Mouse (Mus musculus) heart, embryonic 14.5 days (tissue): ENCODE results near the gene Ankrd33b. TPM values are rescaled to one million over a fixed set of nuclear protein-coding genes. Genes with fewer than 3 reads are reported as not detected.

Experiments used
- ATAC-seq: fragments of 200-750 bp; cut with Nextera tagmentation; 2 replicates; pipeline ENCODE4 v1.8.0; 2017; ENCODE audit warnings: low read depth, moderate TSS enrichment; ENCODE audit not compliant: insufficient number of reproducible peaks, insufficient read depth, low FRiP score
- H3K27ac ChIP-seq, 2 experiments: fragments of 200-500 bp in 1 of 2; fragments of 300-500 bp in 1 of 2; sonication (generic) in 1 of 2; replicated peaks in 1 of 2; 2 replicates each; pipeline ENCODE4 v1.5.1; 2012 to 2014; ENCODE audit warnings: low read depth in 2 of 2, low read length in 2 of 2, control low read depth in 1 of 2, mild to moderate bottlenecking in 1 of 2, mixed read lengths in 1 of 2; ENCODE audit not compliant: control insufficient read depth in 1 of 2, insufficient read depth in 1 of 2
- H3K27me3 ChIP-seq: fragments of 300-500 bp; sonication (generic); 2 replicates; pipeline ENCODE4 v1.6.1; 2014; ENCODE audit warnings: mild to moderate bottlenecking, low read length, control low read depth; ENCODE audit not compliant: control insufficient read depth, insufficient read depth
- H3K36me3 ChIP-seq: fragments of 300-500 bp; sonication (generic); 2 replicates; pipeline ENCODE4 v1.6.1; 2014; ENCODE audit warnings: mild to moderate bottlenecking, control low read depth, low read length, mixed read lengths; ENCODE audit not compliant: control insufficient read depth, insufficient read depth
- H3K4me1 ChIP-seq, 2 experiments: fragments of 200-500 bp in 1 of 2; fragments of 300-500 bp in 1 of 2; sonication (generic) in 1 of 2; 2 replicates each; pipeline ENCODE4 v1.6.1; 2012 to 2014; ENCODE audit warnings: low read length in 2 of 2, control low read depth in 1 of 2, mixed read lengths in 1 of 2; ENCODE audit not compliant: control insufficient read depth in 2 of 2, insufficient read depth in 2 of 2
- H3K4me2 ChIP-seq: fragments of 300-500 bp; sonication (generic); 2 replicates; pipeline ENCODE4 v1.6.1; 2014; ENCODE audit warnings: mild to moderate bottlenecking, low read length
- H3K4me3 ChIP-seq, 2 experiments: fragments of 200-500 bp in 1 of 2; fragments of 300-500 bp in 1 of 2; sonication (generic) in 1 of 2; 2 replicates each; pipeline ENCODE4 v1.5.1; 2012 to 2014; ENCODE audit warnings: low read length in 2 of 2, mild to moderate bottlenecking in 2 of 2, control low read depth in 1 of 2, low read depth in 1 of 2, moderate library complexity in 1 of 2; ENCODE audit not compliant: control insufficient read depth in 1 of 2, insufficient read depth in 1 of 2
- H3K9ac ChIP-seq: fragments of 300-500 bp; sonication (generic); 2 replicates; pipeline ENCODE4 v1.6.1; 2014; ENCODE audit warnings: mild to moderate bottlenecking, low read length
- H3K9me3 ChIP-seq: fragments of 300-500 bp; sonication (generic); 2 replicates; pipeline ENCODE4 v1.6.1; 2016; ENCODE audit warnings: low read length, control low read depth; ENCODE audit not compliant: control insufficient read depth
- WGBS: fragments of 180-500 bp; shearing (Covaris S2); extraction: QIAGEN DNeasy Blood & Tissue Kit; methylation state at CpG from one replicate; pipeline ENCODE4 v1.1.7; 2014; 5-methylcytosine and 5-hydroxymethylcytosine counted together
- polyA plus RNA-seq: library from polyadenylated mRNA; unstranded; fragments of >200 nt; fragmentation: Nextera tagmentation; extraction: Ambion mirVana; gene quantifications from 2 replicates; pipeline ENCODE4 v1.2.1, GENCODE M21; 2014

Gene Ankrd33b
- polyA plus RNA-seq, 1 experiment from 2014 or later: 2.9 TPM

DNA sequence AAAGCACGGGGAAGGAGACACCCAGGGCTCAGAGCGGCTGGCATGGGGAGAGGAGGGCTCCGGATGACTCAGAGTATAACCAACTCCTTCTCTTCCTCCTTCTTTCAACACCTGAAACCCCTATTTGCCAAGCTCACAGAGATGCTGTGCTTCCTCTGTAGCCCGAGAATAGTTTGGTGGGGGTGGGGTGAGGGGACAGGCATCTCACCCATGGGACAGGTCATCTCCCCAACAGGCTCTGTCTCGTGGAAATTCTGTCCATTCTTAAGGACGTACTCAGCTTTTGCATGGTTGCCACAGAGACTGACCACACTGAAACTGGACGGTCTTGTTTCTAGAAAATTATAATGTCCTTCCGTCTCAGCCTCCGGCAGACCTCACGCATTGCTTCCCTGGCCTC is 106.4 kb downstream of the Ankrd33b start:
- WGBS: 76% methylated on average over 10 of the region's 10 CpGs
- Histone ChIP-seq H3K4me1 (peaks cover 6 to 7% of the 10 kb centered on the region in 2 experiments; a peak in 3 of 4 replicates), H3K9ac (no peak overlapping the region), H3K27ac (no peak overlapping the region), H3K27me3 (no peaks in the 10 kb centered on the region), H3K4me2 (no peak overlapping the region), H3K9me3 (no peaks in the 10 kb centered on the region), H3K4me3 (no peak overlapping the region), H3K36me3 (no peaks in the 10 kb centered on the region)
- ATAC-seq: no peak

DNA sequence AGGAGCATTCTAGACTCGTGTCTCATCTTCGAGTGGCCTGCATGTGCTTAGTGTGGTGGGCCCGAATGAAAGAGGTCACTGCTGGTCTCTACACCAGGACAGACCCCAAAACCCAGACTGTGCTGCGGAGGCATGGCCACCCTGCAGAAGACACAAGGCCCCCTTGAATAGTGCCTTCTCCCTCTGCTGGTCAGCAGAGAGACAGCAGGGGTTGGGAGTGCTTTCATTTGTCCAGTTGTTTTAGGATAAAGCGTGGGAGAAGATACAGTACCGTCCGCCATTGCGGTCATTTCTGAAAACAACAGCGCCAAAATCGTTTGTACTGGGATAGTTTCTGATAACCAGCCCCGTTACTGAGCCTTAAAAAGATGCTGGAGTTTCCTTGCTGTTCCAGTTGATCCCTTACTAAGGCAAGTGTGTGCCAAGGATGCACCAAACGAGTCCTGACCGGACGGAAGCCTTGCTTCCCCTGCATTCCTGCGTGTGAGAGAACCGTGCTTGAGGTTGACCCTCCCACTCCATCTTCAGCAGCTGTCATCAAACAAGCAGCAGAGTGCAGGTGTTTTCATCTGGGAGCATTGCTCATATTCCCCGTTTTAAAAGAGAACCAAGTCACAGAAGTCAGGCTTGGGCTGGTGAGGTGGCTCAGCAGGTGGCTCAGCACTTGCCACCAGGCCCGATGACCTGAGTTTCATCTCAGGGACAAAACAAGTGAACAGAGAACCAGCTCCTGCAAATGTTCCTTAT is 108.7 kb downstream of the Ankrd33b start:
- H3K4me3 ChIP-seq: no peak overlapping the region
- no peak overlapping the region for H3K9ac ChIP-seq
- H3K9me3 ChIP-seq: no peaks in the 10 kb centered on the region
- no peaks in the 10 kb centered on the region for H3K36me3 ChIP-seq
- peaks cover 7 to 9% of the 10 kb centered on the region in 2 experiments; a peak in 3 of 4 replicates for H3K4me1 ChIP-seq
- no peak overlapping the region for H3K4me2 ChIP-seq
- WGBS: 74% methylated on average over 18 of the region's 18 CpGs
- no peaks in the 10 kb centered on the region for H3K27me3 ChIP-seq
- no peak overlapping the region for H3K27ac ChIP-seq
- no peak for ATAC-seq

DNA sequence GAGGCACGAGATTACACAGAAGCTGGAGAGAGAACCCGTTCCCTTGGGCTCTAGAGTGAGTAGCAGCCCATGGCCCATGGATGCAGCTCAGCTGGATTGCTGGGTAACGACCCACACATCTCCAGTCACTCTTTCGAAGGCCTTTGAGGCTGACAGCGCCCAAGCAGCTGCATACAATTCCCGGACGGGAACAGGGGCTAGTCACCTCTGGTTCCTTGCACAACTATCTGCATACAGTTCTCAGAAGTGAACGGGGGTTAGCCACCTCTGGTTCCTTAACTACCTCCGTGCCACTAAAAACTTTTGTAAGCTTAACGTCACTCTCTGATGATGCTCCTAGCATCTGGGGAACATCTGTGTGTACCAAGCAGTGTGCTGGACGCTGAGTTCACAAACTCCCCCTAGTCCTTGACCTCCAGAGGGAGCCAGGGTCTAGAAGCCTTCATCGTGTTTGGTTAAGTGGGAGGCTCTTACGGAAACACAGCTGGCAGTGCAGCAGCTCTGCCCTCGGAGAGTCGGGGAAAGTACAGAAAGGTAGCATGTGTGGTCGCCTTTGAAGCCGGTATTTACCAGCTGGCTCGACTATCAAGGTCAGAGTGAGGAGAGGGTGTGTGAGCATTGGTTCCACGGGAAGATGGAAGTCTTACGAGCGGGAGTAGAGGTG is 109.4 kb downstream of the Ankrd33b start:
- H3K36me3 ChIP-seq: no peaks in the 10 kb centered on the region
- H3K27me3 ChIP-seq: no peaks in the 10 kb centered on the region
- H3K4me3 ChIP-seq: no peak overlapping the region
- H3K9ac ChIP-seq: no peak overlapping the region
- H3K4me1 ChIP-seq: peaks cover 7 to 9% of the 10 kb centered on the region in 2 experiments; a peak in 3 of 4 replicates
- H3K9me3 ChIP-seq: no peaks in the 10 kb centered on the region
- H3K27ac ChIP-seq: no peak overlapping the region
- ATAC-seq: no peak
- no peak overlapping the region for H3K4me2 ChIP-seq
- 72% methylated on average over 21 of the region's 21 CpGs for WGBS

DNA sequence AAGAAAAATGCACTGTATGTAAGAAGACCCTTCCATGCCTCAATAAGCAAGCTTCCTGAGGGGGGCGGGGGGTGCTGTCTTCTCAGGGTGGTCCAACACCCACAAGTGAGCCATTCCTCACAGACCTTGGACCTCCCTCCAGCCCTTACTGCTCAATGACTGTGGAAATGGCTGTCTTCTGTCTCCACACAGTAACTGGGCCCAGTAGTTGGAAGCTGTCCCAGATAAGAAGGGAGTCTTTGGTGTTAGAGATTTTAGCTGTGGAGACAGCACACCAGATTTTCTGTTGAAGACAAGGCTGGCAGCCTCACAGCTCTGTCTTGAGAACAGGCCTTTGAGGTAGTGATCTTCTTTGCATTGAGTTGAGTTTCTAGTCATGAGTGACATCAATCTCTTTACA is 110.2 kb downstream of the Ankrd33b start:
- H3K4me3 ChIP-seq: no peak overlapping the region
- H3K4me1 ChIP-seq: peaks cover 11 to 17% of the 10 kb centered on the region in 2 experiments; a peak in 3 of 4 replicates
- no peak for ATAC-seq
- H3K9ac ChIP-seq: no peak overlapping the region
- no peaks in the 10 kb centered on the region for H3K9me3 ChIP-seq
- WGBS: 87% methylated on average over 1 of the region's 1 CpGs
- no peaks in the 10 kb centered on the region for H3K36me3 ChIP-seq
- no peaks in the 10 kb centered on the region for H3K27me3 ChIP-seq
- no peak overlapping the region for H3K27ac ChIP-seq
- H3K4me2 ChIP-seq: no peak overlapping the region

DNA sequence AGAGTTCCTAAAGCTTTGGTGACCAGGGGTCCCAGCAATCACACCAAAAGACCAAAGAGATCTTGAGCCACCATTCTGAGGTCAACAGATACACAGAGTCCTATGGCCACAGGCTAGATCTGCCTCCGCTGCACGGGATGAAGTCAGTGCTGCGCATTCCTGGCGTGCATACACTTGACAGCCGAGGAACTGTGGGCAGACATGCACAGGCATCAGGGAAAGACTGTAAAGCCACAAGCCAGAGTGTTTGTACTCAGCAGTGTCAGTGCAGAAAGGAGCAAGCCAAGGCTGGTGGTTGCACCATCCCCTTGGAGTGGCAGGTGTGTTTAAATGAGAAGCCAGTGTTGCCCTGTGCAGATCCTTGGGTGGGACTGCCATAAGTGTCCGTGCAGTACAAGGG is 111.8 kb downstream of the Ankrd33b start:
- no peak overlapping the region for H3K9ac ChIP-seq
- no peak overlapping the region for H3K4me3 ChIP-seq
- H3K4me1 ChIP-seq: peaks cover 11 to 20% of the 10 kb centered on the region in 2 experiments
- WGBS: 46% methylated on average over 6 of the region's 6 CpGs
- H3K9me3 ChIP-seq: no peaks in the 10 kb centered on the region
- no peak overlapping the region for H3K4me2 ChIP-seq
- H3K36me3 ChIP-seq: no peaks in the 10 kb centered on the region
- H3K27me3 ChIP-seq: no peaks in the 10 kb centered on the region
- ATAC-seq: no peak
- H3K27ac ChIP-seq: peak overlapping the region in 1 of 2 experiments; percentile 36; a peak in 1 of 4 replicates

DNA sequence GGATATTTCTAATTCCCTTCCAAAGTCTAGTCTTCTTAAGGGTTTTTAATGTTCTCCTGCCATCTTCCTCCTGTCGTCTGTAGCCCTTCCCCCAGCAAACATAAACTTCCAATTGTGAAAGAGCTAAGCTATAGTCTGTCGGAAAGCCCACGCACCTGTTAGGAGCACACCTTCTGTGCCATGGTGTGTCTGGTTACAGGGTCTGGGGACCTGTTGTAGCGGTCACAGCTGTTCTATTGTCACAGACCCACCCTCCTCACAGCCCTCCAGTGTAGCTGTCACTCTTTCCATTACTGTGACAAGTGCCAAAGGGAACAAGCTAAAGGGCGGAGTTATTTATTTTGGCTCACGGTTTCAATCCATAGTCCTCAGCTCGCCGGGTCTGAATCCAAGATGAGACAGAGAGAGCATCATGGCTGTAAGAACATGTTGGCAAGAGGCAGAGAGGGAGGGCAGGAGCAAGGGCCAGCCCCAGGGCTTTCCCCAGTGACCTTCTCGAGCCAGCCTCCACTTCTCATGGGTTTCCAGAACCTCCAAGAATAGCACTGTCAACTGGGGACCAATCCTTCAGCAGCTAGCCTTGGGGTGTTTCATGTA is 112.5 kb downstream of the Ankrd33b start:
- Histone ChIP-seq H3K9me3 (no peaks in the 10 kb centered on the region), H3K27me3 (no peaks in the 10 kb centered on the region), H3K9ac (no peak overlapping the region), H3K4me3 (no peak overlapping the region), H3K27ac (0 out of 4 replicates have a peak overlapping the region, but pooled peaks of 1 of the 2 experiments have one; percentile 36), H3K4me2 (no peak overlapping the region), H3K4me1 (peaks cover 11 to 20% of the 10 kb centered on the region in 2 experiments), H3K36me3 (no peaks in the 10 kb centered on the region)
- no peak for ATAC-seq
- 79% methylated on average over 9 of the region's 9 CpGs for WGBS

DNA sequence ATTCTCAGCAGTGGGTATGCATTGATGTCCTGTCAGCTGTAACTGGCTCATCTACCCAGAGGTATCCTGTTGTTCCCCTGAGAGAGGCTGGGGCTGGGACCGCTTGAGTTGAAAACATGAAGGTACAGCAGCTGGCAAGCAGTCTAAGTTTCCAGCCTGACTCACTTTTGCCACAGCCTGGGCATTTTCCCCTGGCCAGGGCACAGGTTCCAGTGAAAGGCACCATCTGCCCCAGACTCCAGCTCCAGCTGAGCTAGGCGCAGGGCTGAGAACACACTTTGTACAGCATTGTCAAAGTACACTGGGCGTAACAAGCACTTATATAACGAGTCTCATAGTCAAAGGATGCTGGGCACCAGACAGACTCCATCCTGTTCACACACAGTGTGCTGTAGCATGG is 113.6 kb downstream of the Ankrd33b start:
- H3K9me3 ChIP-seq: no peaks in the 10 kb centered on the region
- no peaks in the 10 kb centered on the region for H3K36me3 ChIP-seq
- no peaks in the 10 kb centered on the region for H3K27me3 ChIP-seq
- no peak overlapping the region for H3K4me3 ChIP-seq
- WGBS: 91% methylated on average over 4 of the region's 4 CpGs
- no peak overlapping the region for H3K9ac ChIP-seq
- no peak overlapping the region for H3K27ac ChIP-seq
- no peak for ATAC-seq
- peaks cover 11 to 20% of the 10 kb centered on the region in 2 experiments for H3K4me1 ChIP-seq
- no peak overlapping the region for H3K4me2 ChIP-seq
